Mouse (Mus musculus) liver, adult 2 months (tissue): Measurements from ENCODE around the gene Prkag2. TPM values are rescaled to one million over a fixed set of nuclear protein-coding genes. Genes with fewer than 3 reads are reported as not detected.

Experiments used
- DNase-seq: peaks from one replicate; pipeline ENCODE4 v3.0.0-alpha.2; 2011; ENCODE audit warnings: low read depth, low spot score; ENCODE audit errors: extremely low read depth
- H3K27ac ChIP-seq: fragments of 200-500 bp; replicated peaks from 2 replicates; pipeline ENCODE4 v1.5.1; 2012; ENCODE audit warnings: low read depth, mild to moderate bottlenecking, control low read depth, inconsistent platforms, low read length; ENCODE audit not compliant: insufficient read depth
- H3K27me3 ChIP-seq: fragments of 200-500 bp; 2 replicates; pipeline ENCODE4 v1.6.1; 2012; ENCODE audit warnings: mild to moderate bottlenecking, moderate library complexity, low read length, inconsistent platforms; ENCODE audit not compliant: control insufficient read depth, insufficient read depth
- H3K36me3 ChIP-seq: fragments of 200-500 bp; 2 replicates; pipeline ENCODE4 v1.6.1; 2012; ENCODE audit warnings: low read length, inconsistent platforms; ENCODE audit not compliant: control insufficient read depth, insufficient read depth
- H3K4me1 ChIP-seq: fragments of 200-500 bp; 2 replicates; pipeline ENCODE4 v1.6.1; 2011; ENCODE audit warnings: low read length; ENCODE audit not compliant: control insufficient read depth, insufficient read depth
- H3K4me3 ChIP-seq: fragments of 200-500 bp; 2 replicates; pipeline ENCODE4 v1.5.1; 2011; ENCODE audit warnings: low read depth, mild to moderate bottlenecking, control low read depth, low read length, moderate library complexity; ENCODE audit not compliant: insufficient read depth
- H3K79me2 ChIP-seq: fragments of 200-500 bp; 2 replicates; pipeline ENCODE4 v1.6.1; 2012; ENCODE audit warnings: inconsistent platforms, mild to moderate bottlenecking, low read length, moderate library complexity; ENCODE audit not compliant: control insufficient read depth, insufficient read depth
- H3K9ac ChIP-seq: fragments of 200-500 bp; 2 replicates; pipeline ENCODE4 v1.6.1; 2012; ENCODE audit warnings: low read depth, mild to moderate bottlenecking, control low read depth, inconsistent platforms, low read length
- CTCF ChIP-seq: fragments of 200-500 bp; IDR thresholded peaks from 2 replicates; pipeline ENCODE4 v1.5.1; 2011; ENCODE audit warnings: low read depth, low read length, control low read depth
- POLR2A ChIP-seq: fragments of 200-500 bp; IDR thresholded peaks from 2 replicates; pipeline ENCODE4 v1.6.1; 2011; ENCODE audit warnings: low read length, control low read depth; ENCODE audit not compliant: insufficient read depth; ENCODE audit errors: extremely low read depth
- WGBS: fragments of 180-500 bp; shearing (Covaris S2); methylation state at CpG from one replicate; pipeline ENCODE4 v1.1.7; 2018; 5-methylcytosine and 5-hydroxymethylcytosine counted together
- polyA plus RNA-seq: library from polyadenylated mRNA; depleted of rRNA; stranded (reverse); fragments of >200 nt; gene quantifications from 2 replicates; pipeline ENCODE4 v1.2.3, GENCODE M21; 2012
- total RNA-seq: library from RNA; depleted of rRNA; stranded (reverse); fragments of >200 nt; gene quantifications from 2 replicates; pipeline ENCODE4 v1.2.3, GENCODE M21; 2014

The Prkag2 gene
- total and polyA plus RNA-seq, 2 experiments, result 14.8 to 21.1 TPM

- peak; percentile 82 for DNase-seq
- 10% methylated on average over 8 of the region's 8 CpGs for WGBS
Observed at GRCm38 (mm10) chr5:25011019-25011485, 89.4 kb downstream of the Prkag2 start.

GRCm38 (mm10) chr5:25010438-25010892, 90.0 kb downstream of the Prkag2 start:
- H3K27me3 ChIP-seq, result no peaks in the 10 kb centered on the region
- no peak for TF ChIP-seq POLR2A
- TF ChIP-seq CTCF, result peak; percentile 93
- peak; percentile 77 for DNase-seq
- peaks cover 5% of the 10 kb centered on the region for H3K4me1 ChIP-seq
- H3K27ac ChIP-seq, result no peak overlapping the region
- WGBS, result 2% methylated on average over 9 of the region's 9 CpGs
- H3K36me3 ChIP-seq, result no peaks in the 10 kb centered on the region
- peaks cover 19% of the 10 kb centered on the region; the same call in 1 of the 2 replicates for H3K79me2 ChIP-seq
- no peak overlapping the region for H3K9ac ChIP-seq
- no peak overlapping the region for H3K4me3 ChIP-seq

More at GRCm38 (mm10) chr5:25011019-25011485, 89.4 kb downstream of the Prkag2 start:
- Histone ChIP-seq H3K9ac (no peak overlapping the region), H3K27me3 (no peaks in the 10 kb centered on the region), H3K79me2 (peaks cover 15% of the 10 kb centered on the region; the same call in 1 of the 2 replicates), H3K4me3 (no peak overlapping the region), H3K27ac (no peak overlapping the region), H3K4me1 (peaks cover 5% of the 10 kb centered on the region), H3K36me3 (no peaks in the 10 kb centered on the region)
- TF ChIP-seq CTCF, result peak; percentile 84
- no peak for TF ChIP-seq POLR2A

- 92% methylated on average over 3 of the region's 3 CpGs for WGBS
- Histone ChIP-seq H3K9ac (no peak overlapping the region), H3K27ac (no peak overlapping the region), H3K4me3 (no peak overlapping the region), H3K36me3 (no peaks in the 10 kb centered on the region), H3K4me1 (peaks cover 5% of the 10 kb centered on the region), H3K27me3 (no peaks in the 10 kb centered on the region), H3K79me2 (peaks cover 20% of the 10 kb centered on the region; the same call in 1 of the 2 replicates)
- DNase-seq, result no peak
- TF ChIP-seq CTCF (no peak), POLR2A (no peak)
Observed at GRCm38 (mm10) chr5:25009770-25010169, 90.7 kb downstream of the Prkag2 start.

- Histone ChIP-seq H3K9ac (no peak overlapping the region), H3K27me3 (no peaks in the 10 kb centered on the region), H3K27ac (no peak overlapping the region), H3K4me1 (peaks cover 5% of the 10 kb centered on the region), H3K36me3 (no peaks in the 10 kb centered on the region), H3K79me2 (peaks cover 20% of the 10 kb centered on the region; the same call in 1 of the 2 replicates), H3K4me3 (no peak overlapping the region)
- DNase-seq, result no peak
- no peak for TF ChIP-seq CTCF
- no peak for TF ChIP-seq POLR2A
- 82% methylated on average over 3 of the region's 3 CpGs for whole genome bisulfite sequencing
Observed at GRCm38 (mm10) chr5:25008966-25009365, 91.5 kb downstream of the Prkag2 start.

GRCm38 (mm10) chr5:25006848-25007247, 93.6 kb downstream of the Prkag2 start:
- no peak overlapping the region for H3K27ac ChIP-seq
- no peak overlapping the region for H3K9ac ChIP-seq
- DNase-seq, result peak; percentile 62
- H3K79me2 ChIP-seq, result peaks cover 20% of the 10 kb centered on the region; the same call in 1 of the 2 replicates
- TF ChIP-seq CTCF (peak; percentile 92), POLR2A (no peak)
- H3K36me3 ChIP-seq, result no peaks in the 10 kb centered on the region
- H3K4me1 ChIP-seq, result peaks cover 11% of the 10 kb centered on the region
- no peak overlapping the region for H3K4me3 ChIP-seq
- H3K27me3 ChIP-seq, result no peaks in the 10 kb centered on the region
- 36% methylated on average over 8 of the region's 8 CpGs for WGBS

GRCm38 (mm10) chr5:25005532-25006129, 94.8 kb downstream of the Prkag2 start:
- Histone ChIP-seq H3K4me3 (no peak overlapping the region), H3K27me3 (no peaks in the 10 kb centered on the region), H3K9ac (no peak overlapping the region), H3K4me1 (peaks cover 14% of the 10 kb centered on the region; the same call in 1 of the 2 replicates), H3K79me2 (peaks cover 22% of the 10 kb centered on the region; the same call in 1 of the 2 replicates), H3K27ac (no peak overlapping the region), H3K36me3 (no peaks in the 10 kb centered on the region)
- 51% methylated on average over 6 of the region's 6 CpGs for WGBS
- DNase-seq, result no peak
- TF ChIP-seq POLR2A, result no peak
- TF ChIP-seq CTCF, result no peak
